7 mouse cellular contexts compared by ENCODE assay signal in genomic region chrX:94725627-94726083, GRCm38 (mm10). TPM values are rescaled to one million over a fixed set of nuclear protein-coding genes. Genes with fewer than 3 reads are reported as not detected.
A peak's percentile ranks its signal among the peaks of the same experiment; 100 is the strongest.
DNase-seq lines count a peak whose midpoint lies in the region; ATAC-seq lines count a peak whose summit lies in the region.
"Not testable (repeated sequence)": the region's sequence is repeated elsewhere in the genome, so short reads cannot be mapped to it uniquely, and the experiment has no call there.

No protein-coding gene starts in this region.

- no CpG with 5 or more reads among the region's 41 CpGs for WGBS in forebrain, embryonic 15.5 days
- WGBS in intestine, embryonic 16.5 days: no CpG with 5 or more reads among the region's 41 CpGs
- no CpG with 5 or more reads among the region's 41 CpGs for WGBS in liver, embryonic 12.5 days (ENCODE audit: insufficient replicate concordance)
- no CpG with 5 or more reads among the region's 41 CpGs for WGBS in neural tube, embryonic 11.5 days

- ATAC-seq in common myeloid progenitor, adult 5-6 weeks (replicated peaks; ENCODE audit: low read depth, poor library complexity, severe bottlenecking): peak; percentile 47
- ATAC-seq in forebrain, embryonic 15.5 days (replicated peaks): peak; percentile 41
- peak; percentile 40 to 51 for ATAC-seq in hematopoietic stem cell, adult 5-6 weeks (replicated peaks in 1 of 2; ENCODE audit: insufficient read depth in 1 of 2, low FRiP score in 2 of 2, low TSS enrichment in 1 of 2, low read depth in 1 of 2, poor library complexity in 2 of 2, severe bottlenecking in 2 of 2)
- peak; percentile 73 for ATAC-seq in intestine, embryonic 16.5 days
- ATAC-seq in liver, embryonic 12.5 days: peak; percentile 57
- peak; percentile 53 for ATAC-seq in megakaryocyte, adult 5-6 weeks (ENCODE audit: poor library complexity, severe bottlenecking)
- peak; percentile 62 for ATAC-seq in neural tube, embryonic 11.5 days (ENCODE audit: insufficient read depth, low FRiP score, low TSS enrichment)

- H3K27me3 ChIP-seq in forebrain, embryonic 15.5 days; intestine, embryonic 16.5 days (replicated peaks; ENCODE audit: control insufficient read depth, insufficient read depth, low read length); liver, embryonic 12.5 days (replicated peaks); neural tube, embryonic 11.5 days (ENCODE audit: control insufficient read depth, insufficient read depth, low read length): not testable (repeated sequence)

- H3K4me3 ChIP-seq in forebrain, embryonic 15.5 days: 0 out of 2 replicates have a peak overlapping the region, but pooled peaks have one; percentile 30
- H3K4me3 ChIP-seq in intestine, embryonic 16.5 days (ENCODE audit: low read length); liver, embryonic 12.5 days: not testable (repeated sequence)
- H3K4me3 ChIP-seq in neural tube, embryonic 11.5 days (ENCODE audit: low read depth, low read length): peak overlapping the region; percentile 20; the same call in 1 of the 2 replicates

- H3K9ac ChIP-seq in forebrain, embryonic 15.5 days (replicated peaks); intestine, embryonic 16.5 days (ENCODE audit: low read depth, low read length); liver, embryonic 12.5 days; neural tube, embryonic 11.5 days (ENCODE audit: low read length): not testable (repeated sequence)

- H3K27ac ChIP-seq in forebrain, embryonic 15.5 days (replicated peaks); intestine, embryonic 16.5 days (ENCODE audit: low read length); liver, embryonic 12.5 days; neural tube, embryonic 11.5 days (ENCODE audit: low read depth, low read length): not testable (repeated sequence)

- not testable (repeated sequence) for H3K36me3 ChIP-seq in forebrain, embryonic 15.5 days; intestine, embryonic 16.5 days (ENCODE audit: control insufficient read depth, insufficient read depth, low read length); liver, embryonic 12.5 days; neural tube, embryonic 11.5 days (ENCODE audit: control insufficient read depth, insufficient read depth, low read length)

- not testable (repeated sequence) for H3K9me3 ChIP-seq in forebrain, embryonic 15.5 days; intestine, embryonic 16.5 days (ENCODE audit: control insufficient read depth, low read length); liver, embryonic 12.5 days (replicated peaks); neural tube, embryonic 11.5 days (ENCODE audit: control insufficient read depth, low read length)

- not testable (repeated sequence) for H3K4me1 ChIP-seq in forebrain, embryonic 15.5 days; intestine, embryonic 16.5 days (ENCODE audit: control insufficient read depth, insufficient read depth, low read length); liver, embryonic 12.5 days; neural tube, embryonic 11.5 days (ENCODE audit: control insufficient read depth, insufficient read depth, low read length)

- DNase-seq in neural tube, embryonic 11.5 days (ENCODE audit: low spot score): not testable (repeated sequence)

- not testable (repeated sequence) for H3K4me2 ChIP-seq in forebrain, embryonic 15.5 days (replicated peaks); intestine, embryonic 16.5 days (ENCODE audit: low read depth, low read length); liver, embryonic 12.5 days; neural tube, embryonic 11.5 days (ENCODE audit: low read depth)

RNA-seq across cellular contexts. Expression of gene Zxdb, which starts 1.3 kb away (rescaled TPM):
- 6.9 and 10.1 TPM in 2 replicates for total RNA-seq in common myeloid progenitor, adult 5-6 weeks (2017)
- 1.6 and 2.1 TPM in 2 replicates for polyA plus RNA-seq in forebrain, embryonic 15.5 days (2015; fragmentation: Nextera tagmentation; extraction: Ambion mirVana)
- total RNA-seq in hematopoietic stem cell, adult 5-6 weeks (2017): 10.2 and 12.3 TPM in 2 replicates
- polyA plus RNA-seq in intestine, embryonic 16.5 days (2015; fragmentation: Nextera tagmentation; extraction: Ambion mirVana): 0.80 and 0.93 TPM in 2 replicates
- 0.41 and 0.50 TPM in 2 replicates for polyA plus RNA-seq in liver, embryonic 12.5 days (2016; fragmentation: Nextera tagmentation; extraction: Ambion mirVana)
- total RNA-seq in megakaryocyte, adult 5-6 weeks (2015): 6.9 and 7.8 TPM in 2 replicates
- 4.2 and 5.4 TPM in 2 replicates for total RNA-seq in megakaryocyte, adult 5-6 weeks (2017)
- polyA plus RNA-seq in neural tube, embryonic 11.5 days (2014; fragmentation: Nextera tagmentation; extraction: Ambion mirVana): 1.6 and 2.4 TPM in 2 replicates
